Mouse (Mus musculus): ENCODE measurements at regions not wholly inside any gene's neighbourhood (a gene's known extent, or its start where the extent isn't known, plus 50 kb on each side); places are given as distances from the start of the nearest gene placed in this dataset.

GRCm38 (mm10) chr6:14838910-14839309, 62.2 kb upstream of the Foxp2 start:
- TF ChIP-seq POLR2A (IDR thresholded peaks at IDR 0.05; ENCODE audit: control insufficient read depth in 1 of 2, insufficient read depth in 1 of 2, low read depth in 1 of 2, low read length in 2 of 2, poor library complexity in 1 of 2) (no peak), USF1 (IDR thresholded peaks at IDR 0.05; ENCODE audit: low read depth, low read length) (no peak), CTCF (IDR thresholded peaks at IDR 0.05 in 2 of 3, conservative IDR thresholded peaks at IDR 0.05 in 1 of 3; ENCODE audit: control insufficient read depth in 1 of 3, insufficient read depth in 1 of 3, low read depth in 2 of 3, low read length in 3 of 3, poor library complexity in 1 of 3, severe bottlenecking in 1 of 3) (peak in 1 of 3 experiments; percentile 65; a peak in 2 of 6 replicates), MAX (IDR thresholded peaks at IDR 0.05; ENCODE audit: low read length) (no peak), TCF12 (IDR thresholded peaks at IDR 0.05; ENCODE audit: low read depth, low read length) (no peak), MEF2A (IDR thresholded peaks at IDR 0.05; ENCODE audit: extremely low read depth, insufficient replicate concordance, low read depth, low read length, poor library complexity, severe bottlenecking) (no peak), POLR2AphosphoS2 (IDR thresholded peaks at IDR 0.05; ENCODE audit: low read length) (no peak), USF2 (IDR thresholded peaks at IDR 0.05; ENCODE audit: borderline replicate concordance in 1 of 2, insufficient read depth in 1 of 2, low read depth in 1 of 2, low read length in 2 of 2) (no peak), SMC3 (IDR thresholded peaks at IDR 0.05; ENCODE audit: low read depth, low read length) (peak; percentile 69), CHD1 (IDR thresholded peaks at IDR 0.05; ENCODE audit: low read depth, low read length) (no peak), GABPA (IDR thresholded peaks at IDR 0.05; ENCODE audit: low read depth, low read length) (no peak)

All from MEL (cell line).